Mouse (Mus musculus): ENCODE data around the gene Man2b1. TPM values are rescaled to one million over a fixed set of nuclear protein-coding genes. Genes with fewer than 3 reads are reported as not detected.
A peak's percentile ranks its signal among the peaks of the same experiment; 100 is the strongest.
"Not testable (repeated sequence)": the region's sequence is repeated elsewhere in the genome, so short reads cannot be mapped to it uniquely, and the experiment has no call there.

Man2b1 gene
- polyA plus RNA-seq, 1 experiment from 2014 or later: 40.1 TPM

GRCm38 (mm10) chr8:85100076-85100665 lies 17.1 kb downstream of the Man2b1 start:
- ATAC-seq (replicated peaks; ENCODE audit: low FRiP score, low read depth) (no peak), DNase-seq (ENCODE audit: low spot score) (no peak)
- no peaks in the 10 kb centered on the region for H3K27me3 ChIP-seq (ENCODE audit: insufficient read depth, low read length)
- H3K4me3 ChIP-seq (replicated peaks; ENCODE audit: low read depth, low read length): no peak overlapping the region
- peaks cover 26% of the 10 kb centered on the region for H3K36me3 ChIP-seq (ENCODE audit: insufficient read depth, low read length)
- no peaks in the 10 kb centered on the region for H3K9me3 ChIP-seq (replicated peaks; ENCODE audit: low read length)
- 89% methylated on average over 4 of the region's 4 CpGs for WGBS
- no peak overlapping the region for H3K9ac ChIP-seq (ENCODE audit: low read depth, low read length)
- H3K4me1 ChIP-seq (replicated peaks; ENCODE audit: insufficient read depth, low read length): no peaks in the 10 kb centered on the region
- H3K27ac ChIP-seq: no peak overlapping the region
- TF ChIP-seq CTCF (IDR thresholded peaks at IDR 0.05; ENCODE audit: low read depth): no peak
- no peak overlapping the region for H3K4me2 ChIP-seq (ENCODE audit: low read length)

- WGBS: 95% methylated on average over 10 of the region's 10 CpGs
- Histone ChIP-seq H3K27ac (no peak overlapping the region), H3K4me1 (replicated peaks; ENCODE audit: insufficient read depth, low read length) (no peaks in the 10 kb centered on the region), H3K4me2 (ENCODE audit: low read length) (no peak overlapping the region), H3K36me3 (ENCODE audit: insufficient read depth, low read length) (peaks cover 19% of the 10 kb centered on the region), H3K4me3 (replicated peaks; ENCODE audit: low read depth, low read length) (no peak overlapping the region), H3K27me3 (ENCODE audit: insufficient read depth, low read length) (no peaks in the 10 kb centered on the region), H3K9ac (ENCODE audit: low read depth, low read length) (no peak overlapping the region), H3K9me3 (replicated peaks; ENCODE audit: low read length) (no peaks in the 10 kb centered on the region)
- no peak for ATAC-seq (replicated peaks; ENCODE audit: low FRiP score, low read depth)
- DNase-seq (ENCODE audit: low spot score): no peak
- TF ChIP-seq CTCF (IDR thresholded peaks at IDR 0.05; ENCODE audit: low read depth): no peak
Measured at GRCm38 (mm10) chr8:85113241-85113640, 30.2 kb downstream of the Man2b1 start.

GRCm38 (mm10) chr8:85115501-85115900 lies 32.4 kb downstream of the Man2b1 start:
- H3K4me1 ChIP-seq (replicated peaks; ENCODE audit: insufficient read depth, low read length): no peaks in the 10 kb centered on the region
- H3K9me3 ChIP-seq (replicated peaks; ENCODE audit: low read length): no peaks in the 10 kb centered on the region
- peaks cover 8% of the 10 kb centered on the region for H3K36me3 ChIP-seq (ENCODE audit: insufficient read depth, low read length)
- 84% methylated on average over 4 of the region's 4 CpGs for WGBS
- TF ChIP-seq CTCF (IDR thresholded peaks at IDR 0.05; ENCODE audit: low read depth): no peak
- H3K4me3 ChIP-seq (replicated peaks; ENCODE audit: low read depth, low read length): no peak overlapping the region
- ATAC-seq (replicated peaks; ENCODE audit: low FRiP score, low read depth) (no peak), DNase-seq (ENCODE audit: low spot score) (no peak)
- H3K27ac ChIP-seq: no peak overlapping the region
- H3K4me2 ChIP-seq (ENCODE audit: low read length): no peak overlapping the region
- H3K27me3 ChIP-seq (ENCODE audit: insufficient read depth, low read length): no peaks in the 10 kb centered on the region
- no peak overlapping the region for H3K9ac ChIP-seq (ENCODE audit: low read depth, low read length)

GRCm38 (mm10) chr8:85116984-85117383 lies 33.9 kb downstream of the Man2b1 start:
- H3K27ac ChIP-seq: no peak overlapping the region
- TF ChIP-seq CTCF (IDR thresholded peaks at IDR 0.05; ENCODE audit: low read depth): no peak
- H3K4me2 ChIP-seq (ENCODE audit: low read length): no peak overlapping the region
- H3K36me3 ChIP-seq (ENCODE audit: insufficient read depth, low read length): no peaks in the 10 kb centered on the region
- ATAC-seq (replicated peaks; ENCODE audit: low FRiP score, low read depth): no peak
- no peaks in the 10 kb centered on the region for H3K27me3 ChIP-seq (ENCODE audit: insufficient read depth, low read length)
- 88% methylated on average over 7 of the region's 7 CpGs for WGBS
- H3K9ac ChIP-seq (ENCODE audit: low read depth, low read length): no peak overlapping the region
- DNase-seq (ENCODE audit: low spot score): no peak
- no peak overlapping the region for H3K4me3 ChIP-seq (replicated peaks; ENCODE audit: low read depth, low read length)
- H3K9me3 ChIP-seq (replicated peaks; ENCODE audit: low read length): no peaks in the 10 kb centered on the region
- H3K4me1 ChIP-seq (replicated peaks; ENCODE audit: insufficient read depth, low read length): no peaks in the 10 kb centered on the region

GRCm38 (mm10) chr8:85119052-85119981 lies 36.2 kb downstream of the Man2b1 start:
- H3K27ac ChIP-seq: peak overlapping the region; percentile 77
- DNase-seq (ENCODE audit: low spot score): peak; percentile 92
- H3K27me3 ChIP-seq (ENCODE audit: insufficient read depth, low read length): no peaks in the 10 kb centered on the region
- peak; percentile 92 for ATAC-seq (replicated peaks; ENCODE audit: low FRiP score, low read depth)
- peak overlapping the region; percentile 73 for H3K9ac ChIP-seq (ENCODE audit: low read depth, low read length)
- peak overlapping the region; percentile 65 for H3K4me3 ChIP-seq (replicated peaks; ENCODE audit: low read depth, low read length)
- H3K4me1 ChIP-seq (replicated peaks; ENCODE audit: insufficient read depth, low read length): no peaks in the 10 kb centered on the region
- H3K36me3 ChIP-seq (ENCODE audit: insufficient read depth, low read length): no peaks in the 10 kb centered on the region
- H3K4me2 ChIP-seq (ENCODE audit: low read length): peak overlapping the region; percentile 82
- no peaks in the 10 kb centered on the region for H3K9me3 ChIP-seq (replicated peaks; ENCODE audit: low read length)
- TF ChIP-seq CTCF (IDR thresholded peaks at IDR 0.05; ENCODE audit: low read depth): peak; percentile 59; the same call in 1 of the 2 replicates
- 6% methylated on average over 37 of the region's 37 CpGs for WGBS

- H3K9me3 ChIP-seq (replicated peaks; ENCODE audit: low read length); H3K4me2 ChIP-seq (ENCODE audit: low read length); ATAC-seq (replicated peaks; ENCODE audit: low FRiP score, low read depth); H3K36me3 ChIP-seq (ENCODE audit: insufficient read depth, low read length); H3K4me1 ChIP-seq (replicated peaks; ENCODE audit: insufficient read depth, low read length); H3K27me3 ChIP-seq (ENCODE audit: insufficient read depth, low read length); H3K27ac ChIP-seq; H3K9ac ChIP-seq (ENCODE audit: low read depth, low read length); H3K4me3 ChIP-seq (replicated peaks; ENCODE audit: low read depth, low read length); DNase-seq (ENCODE audit: low spot score): not testable (repeated sequence)
- 78% methylated on average over 5 of the region's 5 CpGs for WGBS
Measured at GRCm38 (mm10) chr8:85120251-85120650, 37.2 kb downstream of the Man2b1 start.
